Mouse (Mus musculus): Measurements from ENCODE around the gene Abcc3.

DNA sequence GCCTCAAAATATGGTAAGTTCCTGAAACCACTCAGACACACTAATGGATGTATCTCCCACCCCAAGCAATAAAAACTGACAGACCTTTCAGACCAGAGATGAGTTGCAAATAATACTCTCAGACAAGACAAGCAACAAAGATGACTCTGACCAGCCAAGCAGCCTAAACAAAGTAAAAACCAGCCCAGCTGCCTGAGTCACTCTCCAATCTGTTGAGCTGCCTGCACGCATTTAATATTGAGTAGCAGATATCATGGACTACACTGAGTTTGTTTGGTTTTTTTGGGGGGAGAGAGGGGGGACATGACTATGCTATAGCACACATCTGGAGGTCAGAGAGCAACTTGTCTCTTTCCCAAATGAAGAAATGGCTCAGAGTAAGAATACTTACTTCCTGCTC is 77.5 kb downstream of the Abcc3 start:
- TF ChIP-seq CTCF (IDR thresholded peaks at IDR 0.05; ENCODE audit: control insufficient read depth, insufficient read depth, low read length): no peak
- no peak for TF ChIP-seq POLR2A (IDR thresholded peaks at IDR 0.05; ENCODE audit: borderline replicate concordance, control insufficient read depth, low read depth, low read length)

All from bone marrow, adult 2 months (tissue).